Mouse (Mus musculus) neural tube, embryonic 12.5 days (tissue): ENCODE measurements at regions not wholly inside any gene's neighbourhood (a gene's known extent, or its start where the extent isn't known, plus 50 kb on each side); places are given as distances from the start of the nearest gene placed in this dataset. TPM values are rescaled to one million over a fixed set of nuclear protein-coding genes. Genes with fewer than 3 reads are reported as not detected.
"Not testable (repeated sequence)": the region's sequence is repeated elsewhere in the genome, so short reads cannot be mapped to it uniquely, and the experiment has no call there.

ENCODE experiments used
- ATAC-seq: fragments of 200-750 bp; cut with Nextera tagmentation; 2 replicates; pipeline ENCODE4 v1.8.0; 2017; ENCODE audit warnings: low read depth, mild to moderate bottlenecking, moderate TSS enrichment, moderate library complexity; ENCODE audit not compliant: low FRiP score
- H3K27ac ChIP-seq: fragments of 300-500 bp; sonication (generic); 2 replicates; pipeline ENCODE4 v1.5.1; 2016
- H3K27me3 ChIP-seq: fragments of 300-500 bp; sonication (generic); replicated peaks from 2 replicates; pipeline ENCODE4 v1.6.1; 2016; ENCODE audit warnings: mild to moderate bottlenecking
- H3K36me3 ChIP-seq: fragments of 300-500 bp; sonication (generic); 2 replicates; pipeline ENCODE4 v1.6.1; 2016; ENCODE audit warnings: mild to moderate bottlenecking
- H3K4me1 ChIP-seq: fragments of 300-500 bp; sonication (generic); 2 replicates; pipeline ENCODE4 v1.6.1; 2016
- H3K4me2 ChIP-seq: fragments of 300-500 bp; sonication (generic); replicated peaks from 2 replicates; pipeline ENCODE4 v1.6.1; 2016; ENCODE audit warnings: mild to moderate bottlenecking
- H3K4me3 ChIP-seq: fragments of 300-500 bp; sonication (generic); 2 replicates; pipeline ENCODE4 v1.5.1; 2016
- H3K9ac ChIP-seq: fragments of 300-500 bp; sonication (generic); 2 replicates; pipeline ENCODE4 v1.6.1; 2016; ENCODE audit warnings: mild to moderate bottlenecking
- H3K9me3 ChIP-seq: fragments of 300-500 bp; sonication (generic); 2 replicates; pipeline ENCODE4 v1.6.1; 2016; ENCODE audit warnings: mild to moderate bottlenecking
- WGBS: fragments of 180-500 bp; shearing (Covaris S2); methylation state at CpG from one replicate; pipeline ENCODE4 v1.1.7; 2016; 5-methylcytosine and 5-hydroxymethylcytosine counted together
- microRNA-seq: library from miRNA; unstranded; fragments of <30 nt; microRNA quantifications from one replicate; pipeline ENCODE4, GENCODE M21; 2017

- H3K27ac ChIP-seq: no peak overlapping the region
- no peaks in the 10 kb centered on the region for H3K27me3 ChIP-seq
- WGBS: 81% methylated on average over 3 of the region's 3 CpGs
- no peak overlapping the region for H3K4me2 ChIP-seq
- ATAC-seq: no peak
- H3K4me3 ChIP-seq: no peak overlapping the region
- H3K9ac ChIP-seq: no peak overlapping the region
- H3K36me3 ChIP-seq: no peaks in the 10 kb centered on the region
- H3K4me1 ChIP-seq: no peaks in the 10 kb centered on the region
- H3K9me3 ChIP-seq: no peaks in the 10 kb centered on the region
Measured at GRCm38 (mm10) chr14:96681740-96682139, 162.8 kb upstream of the Klhl1 start.

- no peak for ATAC-seq
- no peak overlapping the region for H3K4me2 ChIP-seq
- WGBS: 92% methylated on average over 1 of the region's 1 CpGs
- H3K27me3 ChIP-seq: no peaks in the 10 kb centered on the region
- H3K4me1 ChIP-seq: no peaks in the 10 kb centered on the region
- no peak overlapping the region for H3K9ac ChIP-seq
- no peak overlapping the region for H3K27ac ChIP-seq
- H3K4me3 ChIP-seq: no peak overlapping the region
- H3K9me3 ChIP-seq: no peaks in the 10 kb centered on the region
- H3K36me3 ChIP-seq: no peaks in the 10 kb centered on the region
Measured at GRCm38 (mm10) chr14:96676213-96676612, 157.3 kb upstream of the Klhl1 start.

GRCm38 (mm10) chr14:96668635-96669034 lies 149.7 kb upstream of the Klhl1 start:
- no peaks in the 10 kb centered on the region for H3K9me3 ChIP-seq
- no peak overlapping the region for H3K4me3 ChIP-seq
- no peak overlapping the region for H3K9ac ChIP-seq
- H3K27me3 ChIP-seq: no peaks in the 10 kb centered on the region
- no peak for ATAC-seq
- H3K36me3 ChIP-seq: no peaks in the 10 kb centered on the region
- H3K4me2 ChIP-seq: no peak overlapping the region
- H3K4me1 ChIP-seq: no peaks in the 10 kb centered on the region
- 89% methylated on average over 2 of the region's 2 CpGs for WGBS
- no peak overlapping the region for H3K27ac ChIP-seq

- no peaks in the 10 kb centered on the region for H3K36me3 ChIP-seq
- no peak for ATAC-seq
- no peaks in the 10 kb centered on the region for H3K27me3 ChIP-seq
- H3K9ac ChIP-seq: no peak overlapping the region
- H3K4me2 ChIP-seq: no peak overlapping the region
- H3K9me3 ChIP-seq: no peaks in the 10 kb centered on the region
- H3K27ac ChIP-seq: no peak overlapping the region
- 85% methylated on average over 1 of the region's 1 CpGs for WGBS
- H3K4me3 ChIP-seq: no peak overlapping the region
- H3K4me1 ChIP-seq: no peaks in the 10 kb centered on the region
Measured at GRCm38 (mm10) chr14:96656500-96656899, 137.6 kb upstream of the Klhl1 start.

GRCm38 (mm10) chr14:96630291-96630690 lies 111.4 kb upstream of the Klhl1 start:
- H3K36me3 ChIP-seq: no peaks in the 10 kb centered on the region
- no peak overlapping the region for H3K4me3 ChIP-seq
- H3K4me2 ChIP-seq: no peak overlapping the region
- H3K27ac ChIP-seq: no peak overlapping the region
- 86% methylated on average over 2 of the region's 2 CpGs for WGBS
- H3K9ac ChIP-seq: no peak overlapping the region
- no peak for ATAC-seq
- H3K27me3 ChIP-seq: no peaks in the 10 kb centered on the region
- no peaks in the 10 kb centered on the region for H3K4me1 ChIP-seq
- H3K9me3 ChIP-seq: no peaks in the 10 kb centered on the region

GRCm38 (mm10) chr14:96606736-96607135 lies 87.8 kb upstream of the Klhl1 start:
- no peak overlapping the region for H3K27ac ChIP-seq
- no peaks in the 10 kb centered on the region for H3K36me3 ChIP-seq
- no peaks in the 10 kb centered on the region for H3K9me3 ChIP-seq
- H3K27me3 ChIP-seq: no peaks in the 10 kb centered on the region
- WGBS: 78% methylated on average over 4 of the region's 4 CpGs
- H3K9ac ChIP-seq: no peak overlapping the region
- ATAC-seq: no peak
- no peak overlapping the region for H3K4me2 ChIP-seq
- no peaks in the 10 kb centered on the region for H3K4me1 ChIP-seq
- H3K4me3 ChIP-seq: no peak overlapping the region

- not testable (repeated sequence) for H3K9me3 ChIP-seq, H3K4me1 ChIP-seq, H3K9ac ChIP-seq, H3K27ac ChIP-seq, H3K4me3 ChIP-seq, H3K4me2 ChIP-seq, H3K27me3 ChIP-seq, H3K36me3 ChIP-seq
- 48% methylated on average over 1 of the region's 1 CpGs for WGBS
- peak; percentile 72; the same call in 1 of the 2 replicates for ATAC-seq
Measured at GRCm38 (mm10) chr14:96601092-96601491, 82.2 kb upstream of the Klhl1 start.

- H3K36me3 ChIP-seq: no peaks in the 10 kb centered on the region
- H3K4me2 ChIP-seq: no peak overlapping the region
- no peaks in the 10 kb centered on the region for H3K27me3 ChIP-seq
- H3K9ac ChIP-seq: no peak overlapping the region
- no peaks in the 10 kb centered on the region for H3K4me1 ChIP-seq
- no peak overlapping the region for H3K4me3 ChIP-seq
- H3K27ac ChIP-seq: no peak overlapping the region
- no peaks in the 10 kb centered on the region for H3K9me3 ChIP-seq
- ATAC-seq: no peak
Measured at GRCm38 (mm10) chr14:96592051-96592450, 73.1 kb upstream of the Klhl1 start.

Small RNAs in the stretch of these regions (microRNA-seq; reads per million reads assigned to microRNA genes)
- gene Gm27441: not detected
